Mouse (Mus musculus) lung, postnatal 0 days (tissue): ENCODE data around the gene Atp5mpl. TPM values are rescaled to one million over a fixed set of nuclear protein-coding genes. Genes with fewer than 3 reads are reported as not detected.

ENCODE experiments used
- ATAC-seq: fragments of 200-750 bp; cut with Nextera tagmentation; 2 replicates; pipeline ENCODE4 v1.8.0; 2017; ENCODE audit warnings: moderate library complexity
- DNase-seq: peaks from one replicate; pipeline ENCODE4 v3.0.0-alpha.2; 2016; ENCODE audit warnings: low spot score
- H3K27ac ChIP-seq: fragments of 300-500 bp; sonication (generic); 2 replicates; pipeline ENCODE4 v1.5.1; 2014; ENCODE audit warnings: antibody characterized with exemption, mild to moderate bottlenecking, low read length, mixed read lengths
- H3K27me3 ChIP-seq: fragments of 300-500 bp; sonication (generic); replicated peaks from 2 replicates; pipeline ENCODE4 v1.6.1; 2014; ENCODE audit warnings: low read length, mixed read lengths; ENCODE audit not compliant: insufficient read depth
- H3K36me3 ChIP-seq: fragments of 300-500 bp; sonication (generic); 2 replicates; pipeline ENCODE4 v1.6.1; 2014; ENCODE audit warnings: low read length, mixed read lengths; ENCODE audit not compliant: insufficient read depth
- H3K4me1 ChIP-seq: fragments of 300-500 bp; sonication (generic); 2 replicates; pipeline ENCODE4 v1.6.1; 2014; ENCODE audit warnings: antibody characterized with exemption, low read depth, low read length, mixed read lengths; ENCODE audit not compliant: insufficient read depth
- H3K4me2 ChIP-seq: fragments of 300-500 bp; sonication (generic); replicated peaks from 2 replicates; pipeline ENCODE4 v1.6.1; 2014; ENCODE audit warnings: low read depth, mild to moderate bottlenecking, low read length, moderate library complexity, mixed read lengths
- H3K4me3 ChIP-seq: fragments of 300-500 bp; sonication (generic); 2 replicates; pipeline ENCODE4 v1.5.1; 2014; ENCODE audit warnings: low read depth, low read length
- H3K9ac ChIP-seq: fragments of 300-500 bp; sonication (generic); replicated peaks from 2 replicates; pipeline ENCODE4 v1.6.1; 2014; ENCODE audit warnings: low read depth, mild to moderate bottlenecking
- H3K9me3 ChIP-seq: fragments of 300-500 bp; sonication (generic); 2 replicates; pipeline ENCODE4 v1.6.1; 2016; ENCODE audit warnings: low read length, mixed read lengths
- CTCF ChIP-seq: IDR thresholded peaks from 2 replicates; pipeline ENCODE4 v1.5.1; 2016; ENCODE audit warnings: antibody characterized with exemption, mild to moderate bottlenecking
- EP300 ChIP-seq: IDR thresholded peaks from 2 replicates; pipeline ENCODE4 v1.6.1; 2016; ENCODE audit warnings: antibody characterized with exemption, mild to moderate bottlenecking, control low read depth
- WGBS: fragments of 180-500 bp; shearing (Covaris S2); extraction: QIAGEN DNeasy Blood & Tissue Kit; methylation state at CpG from one replicate; pipeline ENCODE4 v1.1.7; 2014; 5-methylcytosine and 5-hydroxymethylcytosine counted together
- polyA plus RNA-seq: library from polyadenylated mRNA; unstranded; fragments of >200 nt; fragmentation: Nextera tagmentation; extraction: Ambion mirVana; gene quantifications from 2 replicates; pipeline ENCODE4 v1.2.1, GENCODE M21; 2015

Gene Atp5mpl
- polyA plus RNA-seq, 1 experiment from 2014 or later: 463 TPM

DNA sequence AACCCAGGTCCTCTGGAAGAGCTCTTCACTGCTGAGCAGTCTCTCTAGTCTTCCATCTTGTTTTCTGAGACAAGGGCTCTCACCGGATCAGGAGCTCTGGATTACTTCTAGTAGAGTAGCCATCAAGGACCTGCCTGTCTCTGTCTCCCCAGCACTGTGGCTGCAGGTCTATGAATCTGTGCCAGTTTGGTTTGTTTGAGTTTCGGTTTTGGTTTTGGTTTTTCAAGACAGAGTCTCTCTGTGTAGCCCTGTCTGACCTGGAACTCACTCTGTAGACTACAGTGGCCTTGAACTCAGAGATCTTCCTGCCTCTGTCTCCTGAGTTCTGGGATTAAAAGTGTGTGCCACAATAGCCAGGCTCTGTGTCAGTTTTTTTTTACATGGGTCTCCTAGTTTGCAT is 55.0 kb downstream of the Atp5mpl start:
- no peak for TF ChIP-seq CTCF
- no peak for TF ChIP-seq EP300
- H3K27ac ChIP-seq: no peak overlapping the region
- H3K36me3 ChIP-seq: no peaks in the 10 kb centered on the region
- DNase-seq (no peak), ATAC-seq (no peak)
- no peaks in the 10 kb centered on the region for H3K9me3 ChIP-seq
- H3K4me3 ChIP-seq: no peak overlapping the region
- peaks cover 7% of the 10 kb centered on the region; the same call in 1 of the 2 replicates for H3K4me1 ChIP-seq
- 86% methylated on average over 2 of the region's 2 CpGs for WGBS
- H3K9ac ChIP-seq: no peak overlapping the region
- no peak overlapping the region for H3K4me2 ChIP-seq
- no peaks in the 10 kb centered on the region for H3K27me3 ChIP-seq

Other genes with a start within 250 kb of the Atp5mpl start
- gene Klc1, start 208.1 kb downstream of the Atp5mpl start, polyA plus RNA-seq: 86.1 and 89.6 TPM in 2 replicates
- 1.8 and 2.1 TPM in 2 replicates for gene Xrcc3, start 153.1 kb downstream of the Atp5mpl start, polyA plus RNA-seq
- 160 and 163 TPM in 2 replicates for gene Zfyve21, start 152.8 kb downstream of the Atp5mpl start, polyA plus RNA-seq
- 21.8 and 22.7 TPM in 2 replicates for gene Ppp1r13b, start 58.9 kb downstream of the Atp5mpl start, polyA plus RNA-seq
- gene Tdrd9, start 4.6 kb upstream of the Atp5mpl start, polyA plus RNA-seq: 0.02 and 0.05 TPM in 2 replicates
- not detected in 2 replicates for gene Rd3l, start 14.3 kb upstream of the Atp5mpl start, polyA plus RNA-seq
- gene Aspg, start 139.7 kb upstream of the Atp5mpl start, polyA plus RNA-seq: 2.5 and 2.6 TPM in 2 replicates
- 2.9 and 3.0 TPM in 2 replicates for gene Kif26a, start 179.2 kb upstream of the Atp5mpl start, polyA plus RNA-seq